Mouse (Mus musculus) hindbrain, embryonic 10.5 days (tissue): ENCODE results near the gene Nupr1l. TPM values are rescaled to one million over a fixed set of nuclear protein-coding genes. Genes with fewer than 3 reads are reported as not detected.

ENCODE experiments used
- DNase-seq: peaks from one replicate; pipeline ENCODE4 v3.0.0-alpha.2; 2017; ENCODE audit warnings: low spot score
- H3K27ac ChIP-seq: fragments of 300-500 bp; sonication (generic); 2 replicates; pipeline ENCODE4 v1.5.1; 2016; ENCODE audit warnings: mild to moderate bottlenecking, moderate library complexity
- H3K27me3 ChIP-seq: fragments of 300-500 bp; sonication (generic); 2 replicates; pipeline ENCODE4 v1.6.1; 2016; ENCODE audit warnings: mild to moderate bottlenecking; ENCODE audit not compliant: poor library complexity, insufficient read depth, severe bottlenecking
- H3K36me3 ChIP-seq: fragments of 300-500 bp; sonication (generic); 2 replicates; pipeline ENCODE4 v1.6.1; 2016; ENCODE audit warnings: mild to moderate bottlenecking, moderate library complexity
- H3K4me1 ChIP-seq: fragments of 300-500 bp; sonication (generic); replicated peaks from 2 replicates; pipeline ENCODE4 v1.6.1; 2016; ENCODE audit warnings: mild to moderate bottlenecking
- H3K4me3 ChIP-seq: fragments of 300-500 bp; sonication (generic); 2 replicates; pipeline ENCODE4 v1.5.1; 2016; ENCODE audit warnings: mild to moderate bottlenecking, moderate library complexity
- H3K9me3 ChIP-seq: fragments of 300-500 bp; sonication (generic); 2 replicates; pipeline ENCODE4 v1.6.1; 2016; ENCODE audit warnings: mild to moderate bottlenecking, moderate library complexity
- WGBS: fragments of 180-500 bp; shearing (Covaris S2); methylation state at CpG from one replicate; pipeline ENCODE4 v1.1.7; 2016; 5-methylcytosine and 5-hydroxymethylcytosine counted together
- polyA plus RNA-seq: library from polyadenylated mRNA; unstranded; fragments of >200 nt; fragmentation: Nextera tagmentation; extraction: Ambion mirVana; gene quantifications from 2 replicates; pipeline ENCODE4 v1.2.1, GENCODE M21; 2016

Nupr1l gene
- polyA plus RNA-seq, 1 experiment from 2014 or later = 4.3 TPM

DNA sequence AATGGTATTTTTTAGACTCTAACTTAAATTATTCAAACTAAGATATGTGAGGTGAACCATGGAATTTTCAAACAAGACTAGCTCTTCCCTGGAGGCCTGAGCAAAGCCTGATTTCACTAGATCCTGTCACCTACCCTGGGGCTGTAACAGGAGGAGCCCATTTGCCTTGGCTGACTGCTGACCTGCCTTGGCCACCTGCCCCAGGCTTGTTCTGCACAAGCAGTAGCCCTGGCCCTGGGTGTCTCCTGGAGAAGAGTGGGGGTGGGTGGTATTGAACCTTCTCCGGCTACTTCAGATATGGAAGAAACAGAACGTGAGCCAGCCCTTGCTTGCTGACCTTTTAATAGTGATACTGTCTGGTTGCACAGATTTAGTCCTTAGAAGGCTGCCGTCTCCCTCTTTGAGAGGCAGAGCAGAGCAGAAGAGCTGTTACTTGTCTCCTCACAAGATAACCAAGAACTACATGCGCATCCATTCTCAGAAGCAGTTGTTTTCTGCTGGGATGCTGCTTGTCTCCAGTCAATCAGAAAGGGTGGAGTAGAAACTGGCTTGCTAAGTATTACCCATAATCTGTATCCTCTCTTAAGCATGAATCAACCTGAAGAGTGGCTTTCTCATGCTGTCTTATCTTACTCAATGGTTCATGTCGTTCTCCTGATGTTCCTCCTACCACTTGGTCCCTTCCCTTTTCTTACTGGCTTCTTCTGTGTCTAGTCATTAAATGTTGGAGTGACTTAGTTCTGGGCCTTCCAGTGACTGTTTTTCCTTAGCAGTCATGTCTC, 46.3 kb downstream of the Nupr1l start:
- H3K27ac ChIP-seq = no peak overlapping the region
- no peaks in the 10 kb centered on the region for H3K4me1 ChIP-seq
- no peak for DNase-seq
- H3K9me3 ChIP-seq = no peaks in the 10 kb centered on the region
- no peak overlapping the region for H3K4me3 ChIP-seq
- peaks cover 26% of the 10 kb centered on the region for H3K36me3 ChIP-seq
- H3K27me3 ChIP-seq = no peaks in the 10 kb centered on the region
- WGBS = 89% methylated on average over 5 of the region's 5 CpGs

DNA sequence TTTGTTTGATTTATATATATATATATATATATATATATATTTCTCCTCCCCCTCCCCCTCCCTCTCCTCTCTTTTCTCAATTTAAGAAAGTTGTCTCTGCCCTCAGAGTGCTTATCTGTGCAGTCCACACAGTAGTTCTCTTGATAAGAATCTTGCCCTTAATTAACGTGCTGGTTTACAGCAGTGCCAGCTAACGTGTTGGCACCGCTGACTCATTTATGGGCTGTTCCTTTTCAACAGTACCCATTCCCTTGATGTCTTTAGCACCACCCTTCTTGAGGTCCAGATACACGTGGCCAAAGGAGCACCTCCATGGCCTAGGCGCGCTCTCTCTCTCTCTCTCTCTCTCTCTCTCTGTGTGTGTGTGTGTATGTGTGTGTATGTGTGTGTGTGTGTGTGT, 47.5 kb downstream of the Nupr1l start:
- Histone ChIP-seq H3K27me3 (no peaks in the 10 kb centered on the region), H3K9me3 (0 out of 2 replicates have a peak, but pooled peaks cover 2% of the 10 kb centered on the region), H3K4me1 (no peaks in the 10 kb centered on the region), H3K36me3 (peaks cover 34% of the 10 kb centered on the region), H3K4me3 (no peak overlapping the region), H3K27ac (no peak overlapping the region)
- no peak for DNase-seq
- WGBS = 97% methylated on average over 6 of the region's 6 CpGs

DNA sequence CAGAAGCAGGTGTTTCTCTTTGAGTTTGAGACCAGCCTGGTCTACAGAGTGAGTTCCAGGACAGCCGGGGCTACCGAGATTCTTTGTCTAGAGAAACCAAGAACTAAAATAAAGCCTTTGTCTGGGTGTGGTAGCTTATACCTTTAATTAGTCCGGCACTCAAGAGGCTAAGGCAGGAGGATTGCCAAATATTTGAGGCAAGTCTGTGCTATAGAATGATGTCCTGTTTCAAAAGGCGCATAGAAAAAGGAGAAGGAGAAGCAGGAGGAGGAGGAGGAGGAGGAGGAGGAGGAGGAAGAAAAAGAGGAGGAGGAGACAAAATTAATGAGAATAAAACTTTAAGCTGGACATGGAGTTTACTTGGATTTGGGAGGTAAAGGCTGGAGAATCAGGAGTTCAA, 54.9 kb downstream of the Nupr1l start:
- Histone ChIP-seq H3K27me3 (no peaks in the 10 kb centered on the region), H3K9me3 (0 out of 2 replicates have a peak, but pooled peaks cover 2% of the 10 kb centered on the region), H3K27ac (no peak overlapping the region), H3K4me1 (no peaks in the 10 kb centered on the region), H3K36me3 (peaks cover 25% of the 10 kb centered on the region), H3K4me3 (no peak overlapping the region)
- no peak for DNase-seq
- WGBS = 87% methylated on average over 4 of the region's 4 CpGs

Other genes with a start within 250 kb of the Nupr1l start
- gene Zfp11, start 238.4 kb upstream of the Nupr1l start, polyA plus RNA-seq = 6.5 and 6.8 TPM in 2 replicates
- gene Sept14, start 200.0 kb upstream of the Nupr1l start, polyA plus RNA-seq = not detected in 2 replicates
- gene Mrps17, start 193.0 kb upstream of the Nupr1l start, polyA plus RNA-seq = 183 and 185 TPM in 2 replicates
- 73.4 and 74.3 TPM in 2 replicates for gene Nipsnap2, start 183.5 kb upstream of the Nupr1l start, polyA plus RNA-seq
- 40.2 and 40.5 TPM in 2 replicates for gene Psph, start 121.1 kb upstream of the Nupr1l start, polyA plus RNA-seq
- 46.6 and 47.5 TPM in 2 replicates for gene Sumf2, start 61.6 kb upstream of the Nupr1l start, polyA plus RNA-seq
- 1,092 and 1,098 TPM in 2 replicates for gene Chchd2, start 21.1 kb upstream of the Nupr1l start, polyA plus RNA-seq
- 6.2 and 6.7 TPM in 2 replicates for gene Zbed5, start 12.8 kb upstream of the Nupr1l start, polyA plus RNA-seq
- 0.10 and 0.26 TPM in 2 replicates for gene Phkg1, start 10.0 kb upstream of the Nupr1l start, polyA plus RNA-seq
- gene Vkorc1l1, start 33.4 kb downstream of the Nupr1l start, polyA plus RNA-seq = 32.1 and 32.4 TPM in 2 replicates
- gene Gusb, start 94.5 kb downstream of the Nupr1l start, polyA plus RNA-seq = 36.1 and 40.5 TPM in 2 replicates
- 37.9 and 40.8 TPM in 2 replicates for gene Asl, start 120.7 kb downstream of the Nupr1l start, polyA plus RNA-seq
- 57.6 and 61.3 TPM in 2 replicates for gene Crcp, start 120.8 kb downstream of the Nupr1l start, polyA plus RNA-seq
- 50.0 and 50.3 TPM in 2 replicates for gene Tpst1, start 164.8 kb downstream of the Nupr1l start, polyA plus RNA-seq
- gene Kctd7, start 236.3 kb downstream of the Nupr1l start, polyA plus RNA-seq = 5.0 and 6.6 TPM in 2 replicates